Mouse (Mus musculus) stomach, postnatal 0 days (tissue): ENCODE results near the gene Tmem102.

Experiments used
- CTCF ChIP-seq: IDR thresholded peaks from 2 replicates; pipeline ENCODE4 v1.5.1; 2016; ENCODE audit warnings: antibody characterized with exemption, low read depth, mild to moderate bottlenecking, moderate library complexity
- EP300 ChIP-seq: optimal IDR thresholded peaks from 2 replicates; pipeline ENCODE3; 2016; ENCODE audit warnings: antibody characterized with exemption

- no peak for TF ChIP-seq EP300
- TF ChIP-seq CTCF, result no peak
Measured at GRCm38 (mm10) chr11:69849128-69849527, 43.7 kb upstream of the Tmem102 start.
